Mouse (Mus musculus): Measurements from ENCODE around the gene Zfp746.

DNA sequence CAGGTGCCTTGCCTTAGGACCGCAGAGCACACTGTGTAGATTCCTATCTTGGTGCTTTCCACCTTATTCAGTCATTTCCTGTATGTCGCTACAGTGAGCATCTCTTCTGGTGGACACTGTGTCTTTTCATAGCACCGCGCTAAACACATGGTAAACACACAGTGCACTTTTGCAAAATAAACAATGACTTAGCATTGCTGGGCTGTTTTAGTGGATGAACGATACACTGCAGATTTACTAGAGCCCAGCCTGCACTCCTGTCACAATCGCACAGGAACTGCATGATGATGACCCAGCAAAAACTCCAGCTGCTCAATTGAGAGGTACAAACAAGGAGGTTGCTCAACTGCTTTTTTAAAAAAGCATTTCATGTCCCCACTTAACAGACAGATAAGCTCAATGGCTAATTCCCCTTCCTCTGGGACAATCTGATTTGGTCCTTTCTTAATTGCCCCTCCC, 2.6 kb downstream of the Zfp746 start:
- TF ChIP-seq CTCF (IDR thresholded peaks at IDR 0.05; ENCODE audit: low read depth, low read length): no peak
- TF ChIP-seq GATA1 (IDR thresholded peaks at IDR 0.05; ENCODE audit: borderline replicate concordance, low read length): no peak
- TF ChIP-seq TAL1 (conservative IDR thresholded peaks at IDR 0.05; ENCODE audit: low read depth, low read length): no peak
- TF ChIP-seq POLR2AphosphoS5 (IDR thresholded peaks at IDR 0.05; ENCODE audit: insufficient replicate concordance, low read depth, low read length): no peak
- TF ChIP-seq GATA2 (IDR thresholded peaks at IDR 0.05; ENCODE audit: borderline replicate concordance, low read depth, low read length): no peak
